Mouse (Mus musculus): Measurements from ENCODE around the gene Arxes2. TPM values are rescaled to one million over a fixed set of nuclear protein-coding genes. Genes with fewer than 3 reads are reported as not detected.
"Not testable (repeated sequence)": the region's sequence is repeated elsewhere in the genome, so short reads cannot be mapped to it uniquely, and the experiment has no call there.

The Arxes2 gene
- 96.1 and 98.7 TPM in 2 replicates for polyA plus RNA-seq (2016; fragmentation: Nextera tagmentation; extraction: Ambion mirVana)

GRCm38 (mm10) chrX:135993664-135994119, at the start of gene Arxes2:
Arxes2 (plus strand) TSS chrX:135993824.
- ATAC-seq (ENCODE audit: insufficient number of reproducible peaks, insufficient read depth, low FRiP score, low TSS enrichment, low read depth), result peak; percentile 89
- not testable (repeated sequence) for H3K4me1 ChIP-seq (replicated peaks); H3K9ac ChIP-seq (replicated peaks); H3K27me3 ChIP-seq; H3K27ac ChIP-seq; H3K36me3 ChIP-seq; H3K9me3 ChIP-seq
- Histone ChIP-seq H3K4me3 (replicated peaks) (peak within 1 kb of the TSS; percentile 35), H3K4me2 (peak within 1 kb of the TSS; percentile 49)
- 14% methylated on average over 11 of the region's 39 CpGs for WGBS

- no peak for ATAC-seq (ENCODE audit: insufficient number of reproducible peaks, insufficient read depth, low FRiP score, low TSS enrichment, low read depth)
- Histone ChIP-seq H3K4me1 (replicated peaks) (no peaks in the 10 kb centered on the region), H3K27ac (no peak overlapping the region), H3K4me3 (replicated peaks) (no peak overlapping the region), H3K27me3 (no peaks in the 10 kb centered on the region), H3K9ac (replicated peaks) (no peak overlapping the region), H3K4me2 (no peak overlapping the region), H3K36me3 (no peaks in the 10 kb centered on the region), H3K9me3 (no peaks in the 10 kb centered on the region)
- WGBS, result 73% methylated on average over 1 of the region's 1 CpGs
Measured at GRCm38 (mm10) chrX:135948699-135949437, 44.8 kb upstream of the Arxes2 start.

- Histone ChIP-seq H3K9me3 (no peaks in the 10 kb centered on the region), H3K27ac (no peak overlapping the region), H3K4me1 (replicated peaks) (no peaks in the 10 kb centered on the region), H3K4me3 (replicated peaks) (no peak overlapping the region), H3K27me3 (no peaks in the 10 kb centered on the region), H3K36me3 (no peaks in the 10 kb centered on the region), H3K4me2 (no peak overlapping the region), H3K9ac (replicated peaks) (no peak overlapping the region)
- no peak for ATAC-seq (ENCODE audit: insufficient number of reproducible peaks, insufficient read depth, low FRiP score, low TSS enrichment, low read depth)
- 74% methylated on average over 1 of the region's 1 CpGs for WGBS
Measured at GRCm38 (mm10) chrX:135956988-135957690, 36.5 kb upstream of the Arxes2 start.

- H3K9me3 ChIP-seq, result no peaks in the 10 kb centered on the region
- H3K9ac ChIP-seq (replicated peaks), result no peak overlapping the region
- no peak for ATAC-seq (ENCODE audit: insufficient number of reproducible peaks, insufficient read depth, low FRiP score, low TSS enrichment, low read depth)
- no peak overlapping the region for H3K27ac ChIP-seq
- H3K27me3 ChIP-seq, result no peaks in the 10 kb centered on the region
- WGBS, result 84% methylated on average over 2 of the region's 2 CpGs
- H3K4me3 ChIP-seq (replicated peaks), result no peak overlapping the region
- no peaks in the 10 kb centered on the region for H3K4me1 ChIP-seq (replicated peaks)
- no peaks in the 10 kb centered on the region for H3K36me3 ChIP-seq
- H3K4me2 ChIP-seq, result no peak overlapping the region
Measured at GRCm38 (mm10) chrX:135957691-135958081, 35.9 kb upstream of the Arxes2 start.

- 83% methylated on average over 7 of the region's 7 CpGs for WGBS
- Histone ChIP-seq H3K9ac (replicated peaks) (no peak overlapping the region), H3K4me2 (no peak overlapping the region), H3K27ac (no peak overlapping the region), H3K36me3 (no peaks in the 10 kb centered on the region), H3K27me3 (no peaks in the 10 kb centered on the region), H3K4me3 (replicated peaks) (no peak overlapping the region), H3K9me3 (no peaks in the 10 kb centered on the region), H3K4me1 (replicated peaks) (no peaks in the 10 kb centered on the region)
- no peak for ATAC-seq (ENCODE audit: insufficient number of reproducible peaks, insufficient read depth, low FRiP score, low TSS enrichment, low read depth)
Measured at GRCm38 (mm10) chrX:135958589-135959225, 34.9 kb upstream of the Arxes2 start.

GRCm38 (mm10) chrX:135959536-135959935, 34.1 kb upstream of the Arxes2 start:
- Histone ChIP-seq H3K4me3 (replicated peaks) (no peak overlapping the region), H3K9me3 (no peaks in the 10 kb centered on the region)

GRCm38 (mm10) chrX:135962342-135962741, 31.3 kb upstream of the Arxes2 start:
- Histone ChIP-seq H3K27ac (no peak overlapping the region), H3K36me3 (no peaks in the 10 kb centered on the region), H3K4me1 (replicated peaks) (no peaks in the 10 kb centered on the region), H3K9me3 (no peaks in the 10 kb centered on the region), H3K4me3 (replicated peaks) (no peak overlapping the region), H3K9ac (replicated peaks) (no peak overlapping the region), H3K4me2 (no peak overlapping the region), H3K27me3 (no peaks in the 10 kb centered on the region)
- no peak for ATAC-seq (ENCODE audit: insufficient number of reproducible peaks, insufficient read depth, low FRiP score, low TSS enrichment, low read depth)
- WGBS, result 69% methylated on average over 2 of the region's 2 CpGs

More at GRCm38 (mm10) chrX:135959536-135959935, 34.1 kb upstream of the Arxes2 start:
- Histone ChIP-seq H3K4me1 (replicated peaks) (no peaks in the 10 kb centered on the region), H3K4me2 (no peak overlapping the region), H3K36me3 (no peaks in the 10 kb centered on the region), H3K27ac (no peak overlapping the region), H3K27me3 (no peaks in the 10 kb centered on the region), H3K9ac (replicated peaks) (no peak overlapping the region)
- WGBS, result 83% methylated on average over 4 of the region's 4 CpGs
- no peak for ATAC-seq (ENCODE audit: insufficient number of reproducible peaks, insufficient read depth, low FRiP score, low TSS enrichment, low read depth)

GRCm38 (mm10) chrX:135963130-135963529, 30.5 kb upstream of the Arxes2 start:
- Histone ChIP-seq H3K27ac (no peak overlapping the region), H3K9ac (replicated peaks) (no peak overlapping the region), H3K9me3 (no peaks in the 10 kb centered on the region), H3K4me2 (no peak overlapping the region), H3K4me3 (replicated peaks) (no peak overlapping the region), H3K4me1 (replicated peaks) (no peaks in the 10 kb centered on the region), H3K36me3 (no peaks in the 10 kb centered on the region), H3K27me3 (no peaks in the 10 kb centered on the region)
- no peak for ATAC-seq (ENCODE audit: insufficient number of reproducible peaks, insufficient read depth, low FRiP score, low TSS enrichment, low read depth)
- WGBS, result 55% methylated on average over 6 of the region's 6 CpGs

- no peaks in the 10 kb centered on the region for H3K27me3 ChIP-seq
- no peaks in the 10 kb centered on the region for H3K36me3 ChIP-seq
- ATAC-seq (ENCODE audit: insufficient number of reproducible peaks, insufficient read depth, low FRiP score, low TSS enrichment, low read depth), result no peak
- no peak overlapping the region for H3K27ac ChIP-seq
- no peak overlapping the region for H3K4me2 ChIP-seq
- WGBS, result 20% methylated on average over 3 of the region's 3 CpGs
- H3K9me3 ChIP-seq, result no peaks in the 10 kb centered on the region
- no peak overlapping the region for H3K4me3 ChIP-seq (replicated peaks)
- no peaks in the 10 kb centered on the region for H3K4me1 ChIP-seq (replicated peaks)
- no peak overlapping the region for H3K9ac ChIP-seq (replicated peaks)
Measured at GRCm38 (mm10) chrX:135963629-135964028, 30.0 kb upstream of the Arxes2 start.

GRCm38 (mm10) chrX:135973597-135974423, 19.8 kb upstream of the Arxes2 start:
- 67% methylated on average over 10 of the region's 10 CpGs for WGBS
- no peaks in the 10 kb centered on the region for H3K4me1 ChIP-seq (replicated peaks)
- ATAC-seq (ENCODE audit: insufficient number of reproducible peaks, insufficient read depth, low FRiP score, low TSS enrichment, low read depth), result no peak

More at GRCm38 (mm10) chrX:135973597-135974423, 19.8 kb upstream of the Arxes2 start:
- no peaks in the 10 kb centered on the region for H3K27me3 ChIP-seq
- no peak overlapping the region for H3K27ac ChIP-seq
- H3K4me2 ChIP-seq, result no peak overlapping the region
- no peak overlapping the region for H3K4me3 ChIP-seq (replicated peaks)
- H3K9ac ChIP-seq (replicated peaks), result no peak overlapping the region
- no peaks in the 10 kb centered on the region for H3K9me3 ChIP-seq
- H3K36me3 ChIP-seq, result no peaks in the 10 kb centered on the region

Data from limb, embryonic 12.5 days (tissue).